Mouse (Mus musculus): ENCODE results near the gene Pecam1. TPM values are rescaled to one million over a fixed set of nuclear protein-coding genes. Genes with fewer than 3 reads are reported as not detected.
"Not testable (repeated sequence)": the region's sequence is repeated elsewhere in the genome, so short reads cannot be mapped to it uniquely, and the experiment has no call there.

Pecam1 gene
- polyA plus RNA-seq, 1 experiment from 2014 or later, result 26.0 TPM

- WGBS, result 83% methylated on average over 3 of the region's 3 CpGs
- peak overlapping the region; percentile 30; the same call in 1 of the 2 replicates for H3K9ac ChIP-seq (ENCODE audit: low read length)
- H3K36me3 ChIP-seq (ENCODE audit: control insufficient read depth, insufficient read depth, low read length), result no peaks in the 10 kb centered on the region
- DNase-seq (ENCODE audit: low spot score) (no peak), ATAC-seq (ENCODE audit: insufficient number of reproducible peaks, low FRiP score, low TSS enrichment, low read depth) (no peak)
- H3K4me2 ChIP-seq (ENCODE audit: low read depth, severe bottlenecking), result no peak overlapping the region
- H3K4me3 ChIP-seq (ENCODE audit: low read depth, low read length), result no peak overlapping the region
- H3K4me1 ChIP-seq (ENCODE audit: control insufficient read depth, insufficient read depth, low read length), result 0 out of 2 replicates have a peak, but pooled peaks cover 3% of the 10 kb centered on the region
- 0 out of 2 replicates have a peak overlapping the region, but pooled peaks have one; percentile 21 for H3K27ac ChIP-seq (replicated peaks; ENCODE audit: low read depth, low read length)
- H3K27me3 ChIP-seq (ENCODE audit: control insufficient read depth, insufficient read depth, low read length), result no peaks in the 10 kb centered on the region
- no peaks in the 10 kb centered on the region for H3K9me3 ChIP-seq (ENCODE audit: control insufficient read depth, low read length)
These were observed 13.8 kb downstream of the Pecam1 start for GRCm38 (mm10) chr11:106736614-106737013.

GRCm38 (mm10) chr11:106730714-106731113 is 19.7 kb downstream of the Pecam1 start:
- WGBS, result 84% methylated on average over 4 of the region's 4 CpGs
- Histone ChIP-seq H3K4me1 (ENCODE audit: control insufficient read depth, insufficient read depth, low read length) (peaks cover 3% of the 10 kb centered on the region; the same call in 1 of the 2 replicates), H3K27ac (replicated peaks; ENCODE audit: low read depth, low read length) (no peak overlapping the region), H3K36me3 (ENCODE audit: control insufficient read depth, insufficient read depth, low read length) (no peaks in the 10 kb centered on the region), H3K27me3 (ENCODE audit: control insufficient read depth, insufficient read depth, low read length) (no peaks in the 10 kb centered on the region), H3K4me3 (ENCODE audit: low read depth, low read length) (no peak overlapping the region), H3K9ac (ENCODE audit: low read length) (no peak overlapping the region), H3K9me3 (ENCODE audit: control insufficient read depth, low read length) (no peaks in the 10 kb centered on the region), H3K4me2 (ENCODE audit: low read depth, severe bottlenecking) (no peak overlapping the region)
- ATAC-seq (ENCODE audit: insufficient number of reproducible peaks, low FRiP score, low TSS enrichment, low read depth) (no peak), DNase-seq (ENCODE audit: low spot score) (no peak)

GRCm38 (mm10) chr11:106729656-106730055 is 20.8 kb downstream of the Pecam1 start:
- H3K27me3 ChIP-seq (ENCODE audit: control insufficient read depth, insufficient read depth, low read length), result no peaks in the 10 kb centered on the region
- H3K4me1 ChIP-seq (ENCODE audit: control insufficient read depth, insufficient read depth, low read length), result peaks cover 3% of the 10 kb centered on the region; the same call in 1 of the 2 replicates
- no peak overlapping the region for H3K9ac ChIP-seq (ENCODE audit: low read length)
- no peaks in the 10 kb centered on the region for H3K9me3 ChIP-seq (ENCODE audit: control insufficient read depth, low read length)
- H3K27ac ChIP-seq (replicated peaks; ENCODE audit: low read depth, low read length), result no peak overlapping the region
- no peak for ATAC-seq (ENCODE audit: insufficient number of reproducible peaks, low FRiP score, low TSS enrichment, low read depth)
- no peak overlapping the region for H3K4me3 ChIP-seq (ENCODE audit: low read depth, low read length)
- H3K4me2 ChIP-seq (ENCODE audit: low read depth, severe bottlenecking), result no peak overlapping the region
- H3K36me3 ChIP-seq (ENCODE audit: control insufficient read depth, insufficient read depth, low read length), result no peaks in the 10 kb centered on the region
- WGBS, result 100% methylated on average over 1 of the region's 1 CpGs
- DNase-seq (ENCODE audit: low spot score), result no peak

- Histone ChIP-seq H3K27ac (replicated peaks; ENCODE audit: low read depth, low read length) (no peak overlapping the region), H3K27me3 (ENCODE audit: control insufficient read depth, insufficient read depth, low read length) (no peaks in the 10 kb centered on the region), H3K36me3 (ENCODE audit: control insufficient read depth, insufficient read depth, low read length) (no peaks in the 10 kb centered on the region), H3K9me3 (ENCODE audit: control insufficient read depth, low read length) (no peaks in the 10 kb centered on the region), H3K4me1 (ENCODE audit: control insufficient read depth, insufficient read depth, low read length) (peaks cover 3% of the 10 kb centered on the region; the same call in 1 of the 2 replicates), H3K4me2 (ENCODE audit: low read depth, severe bottlenecking) (no peak overlapping the region), H3K9ac (ENCODE audit: low read length) (no peak overlapping the region), H3K4me3 (ENCODE audit: low read depth, low read length) (no peak overlapping the region)
- no peak for DNase-seq (ENCODE audit: low spot score)
- ATAC-seq (ENCODE audit: insufficient number of reproducible peaks, low FRiP score, low TSS enrichment, low read depth), result no peak
- 68% methylated on average over 10 of the region's 10 CpGs for WGBS
These were observed 21.7 kb downstream of the Pecam1 start for GRCm38 (mm10) chr11:106728402-106729366.

- Histone ChIP-seq H3K27ac (replicated peaks; ENCODE audit: low read depth, low read length) (no peak overlapping the region), H3K27me3 (ENCODE audit: control insufficient read depth, insufficient read depth, low read length) (no peaks in the 10 kb centered on the region), H3K4me3 (ENCODE audit: low read depth, low read length) (no peak overlapping the region), H3K4me1 (ENCODE audit: control insufficient read depth, insufficient read depth, low read length) (peaks cover 3% of the 10 kb centered on the region; the same call in 1 of the 2 replicates), H3K36me3 (ENCODE audit: control insufficient read depth, insufficient read depth, low read length) (no peaks in the 10 kb centered on the region), H3K9me3 (ENCODE audit: control insufficient read depth, low read length) (no peaks in the 10 kb centered on the region), H3K4me2 (ENCODE audit: low read depth, severe bottlenecking) (no peak overlapping the region), H3K9ac (ENCODE audit: low read length) (no peak overlapping the region)
- DNase-seq (ENCODE audit: low spot score), result no peak
- WGBS, result 18% methylated on average over 5 of the region's 5 CpGs
- ATAC-seq (ENCODE audit: insufficient number of reproducible peaks, low FRiP score, low TSS enrichment, low read depth), result no peak
These were observed 22.5 kb downstream of the Pecam1 start for GRCm38 (mm10) chr11:106727967-106728366.

- H3K27me3 ChIP-seq (ENCODE audit: control insufficient read depth, insufficient read depth, low read length); H3K36me3 ChIP-seq (ENCODE audit: control insufficient read depth, insufficient read depth, low read length); H3K4me2 ChIP-seq (ENCODE audit: low read depth, severe bottlenecking); H3K9ac ChIP-seq (ENCODE audit: low read length); ATAC-seq (ENCODE audit: insufficient number of reproducible peaks, low FRiP score, low TSS enrichment, low read depth); DNase-seq (ENCODE audit: low spot score); H3K4me1 ChIP-seq (ENCODE audit: control insufficient read depth, insufficient read depth, low read length); H3K4me3 ChIP-seq (ENCODE audit: low read depth, low read length); H3K27ac ChIP-seq (replicated peaks; ENCODE audit: low read depth, low read length); H3K9me3 ChIP-seq (ENCODE audit: control insufficient read depth, low read length): not testable (repeated sequence)
- WGBS, result 92% methylated on average over 9 of the region's 9 CpGs
These were observed 25.6 kb downstream of the Pecam1 start for GRCm38 (mm10) chr11:106724916-106725235.

GRCm38 (mm10) chr11:106724176-106724915 is 26.1 kb downstream of the Pecam1 start:
- H3K4me1 ChIP-seq (ENCODE audit: control insufficient read depth, insufficient read depth, low read length), result peaks cover 3% of the 10 kb centered on the region; the same call in 1 of the 2 replicates
- no peak overlapping the region for H3K9ac ChIP-seq (ENCODE audit: low read length)
- ATAC-seq (ENCODE audit: insufficient number of reproducible peaks, low FRiP score, low TSS enrichment, low read depth) (no peak), DNase-seq (ENCODE audit: low spot score) (no peak)
- H3K27me3 ChIP-seq (ENCODE audit: control insufficient read depth, insufficient read depth, low read length), result no peaks in the 10 kb centered on the region
- no peak overlapping the region for H3K4me2 ChIP-seq (ENCODE audit: low read depth, severe bottlenecking)
- no peak overlapping the region for H3K4me3 ChIP-seq (ENCODE audit: low read depth, low read length)
- 89% methylated on average over 10 of the region's 10 CpGs for WGBS
- H3K9me3 ChIP-seq (ENCODE audit: control insufficient read depth, low read length), result no peaks in the 10 kb centered on the region
- no peaks in the 10 kb centered on the region for H3K36me3 ChIP-seq (ENCODE audit: control insufficient read depth, insufficient read depth, low read length)
- H3K27ac ChIP-seq (replicated peaks; ENCODE audit: low read depth, low read length), result no peak overlapping the region

GRCm38 (mm10) chr11:106723611-106724125 is 26.8 kb downstream of the Pecam1 start:
- Histone ChIP-seq H3K4me2 (ENCODE audit: low read depth, severe bottlenecking) (no peak overlapping the region), H3K27ac (replicated peaks; ENCODE audit: low read depth, low read length) (no peak overlapping the region), H3K27me3 (ENCODE audit: control insufficient read depth, insufficient read depth, low read length) (no peaks in the 10 kb centered on the region), H3K9ac (ENCODE audit: low read length) (no peak overlapping the region), H3K9me3 (ENCODE audit: control insufficient read depth, low read length) (no peaks in the 10 kb centered on the region), H3K36me3 (ENCODE audit: control insufficient read depth, insufficient read depth, low read length) (no peaks in the 10 kb centered on the region), H3K4me1 (ENCODE audit: control insufficient read depth, insufficient read depth, low read length) (peaks cover 3% of the 10 kb centered on the region; the same call in 1 of the 2 replicates), H3K4me3 (ENCODE audit: low read depth, low read length) (no peak overlapping the region)
- DNase-seq (ENCODE audit: low spot score) (no peak), ATAC-seq (ENCODE audit: insufficient number of reproducible peaks, low FRiP score, low TSS enrichment, low read depth) (no peak)
- WGBS, result 79% methylated on average over 15 of the region's 15 CpGs
